Mouse (Mus musculus) cerebellum, postnatal 25 days (tissue): ENCODE data around the gene A730009L09Rik.

Experiments used
- DNase-seq, 2 experiments: peaks; one replicate each; pipeline ENCODE4 v3.0.0; 2021; ENCODE audit warnings: mixed read lengths in 2 of 2

The A730009L09Rik gene

DNA sequence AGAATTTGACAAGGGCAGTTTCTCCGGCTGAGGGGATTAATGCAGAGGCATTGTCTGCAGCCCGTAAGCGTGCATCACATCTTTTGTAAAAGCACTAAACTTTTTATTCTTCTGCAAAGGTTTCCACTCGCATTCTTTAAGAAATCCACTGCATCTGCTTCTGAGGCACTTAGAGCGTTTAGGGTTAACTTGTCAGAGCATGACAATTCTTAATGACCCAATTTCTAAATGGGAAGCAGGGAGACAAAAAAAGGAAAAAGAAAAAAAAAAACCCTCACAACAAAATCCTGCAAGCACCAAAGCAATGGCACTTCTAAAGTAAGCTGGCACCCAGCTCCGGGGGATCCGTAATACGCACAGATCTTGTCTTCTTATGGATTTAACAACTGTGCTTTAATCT is at the start of gene A730009L09Rik:
TSS of gene A730009L09Rik (plus strand) at position 301 of the 400 bp plus-strand sequence.
- DNase-seq = no peak

DNA sequence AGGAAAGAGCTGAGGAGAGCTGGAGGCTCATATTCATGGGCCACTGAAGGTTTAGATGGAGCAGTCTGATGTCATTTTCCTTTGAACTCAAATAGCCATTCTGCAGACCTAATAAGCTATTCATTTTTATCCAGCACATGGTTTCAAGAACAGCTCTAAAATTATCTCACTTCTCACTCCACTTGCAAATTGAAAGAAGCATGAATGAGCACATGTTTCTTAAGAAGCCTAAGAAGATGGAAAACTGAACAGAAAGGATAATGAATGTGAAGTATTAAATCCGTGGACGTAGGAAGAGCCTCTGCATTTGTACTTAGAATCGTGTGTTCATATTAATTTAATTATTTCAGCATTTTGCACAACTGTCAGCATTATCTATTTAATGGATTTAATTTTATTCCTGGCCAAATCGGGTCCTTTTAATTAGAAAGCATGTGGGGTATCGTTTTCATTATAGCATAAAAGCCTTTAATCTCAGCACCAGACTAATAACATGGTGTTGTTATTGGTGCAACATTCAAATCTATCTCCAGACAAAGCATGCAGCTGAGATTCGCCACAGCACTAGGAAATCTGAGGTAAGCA is 49.2 kb upstream of the A730009L09Rik start:
- DNase-seq = no peak

DNA sequence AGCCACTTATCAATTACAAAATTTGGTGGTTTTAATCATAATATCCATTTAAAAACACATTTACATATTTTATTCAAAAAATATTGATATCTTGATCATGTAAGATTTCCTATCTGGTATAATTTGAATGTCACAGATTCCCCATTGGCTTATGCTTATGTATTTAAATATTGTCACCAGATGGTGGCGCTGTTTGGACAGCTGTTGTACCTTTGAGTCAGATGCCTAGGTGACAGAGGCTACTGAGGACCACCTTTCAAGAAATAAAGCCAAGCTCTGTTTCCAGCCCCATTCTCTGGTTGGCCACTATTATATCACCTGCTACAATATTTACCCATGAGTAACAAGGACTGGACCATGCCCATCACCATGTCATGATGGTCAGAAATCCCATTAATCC is 46.0 kb upstream of the A730009L09Rik start:
- DNase-seq = no peak

DNA sequence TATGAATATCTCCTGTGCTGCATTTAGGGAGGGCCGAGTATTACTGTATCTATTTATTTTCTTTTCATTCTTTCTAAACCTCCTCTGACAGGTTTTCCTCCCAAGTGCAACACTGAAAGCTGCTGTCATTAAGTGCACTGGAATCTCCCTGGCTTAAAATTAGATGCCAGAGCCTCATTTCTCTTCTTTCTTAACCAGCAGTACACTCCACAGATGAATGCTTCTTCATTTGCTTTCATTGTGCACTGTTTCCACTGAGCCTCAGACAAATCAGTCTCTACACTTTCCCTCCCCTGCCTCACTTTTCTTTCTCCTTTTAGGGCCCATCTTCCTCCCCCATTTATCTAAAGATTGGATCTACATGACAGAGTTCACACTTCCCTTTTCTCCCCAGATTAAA is 44.9 kb upstream of the A730009L09Rik start:
- DNase-seq = no peak

DNA sequence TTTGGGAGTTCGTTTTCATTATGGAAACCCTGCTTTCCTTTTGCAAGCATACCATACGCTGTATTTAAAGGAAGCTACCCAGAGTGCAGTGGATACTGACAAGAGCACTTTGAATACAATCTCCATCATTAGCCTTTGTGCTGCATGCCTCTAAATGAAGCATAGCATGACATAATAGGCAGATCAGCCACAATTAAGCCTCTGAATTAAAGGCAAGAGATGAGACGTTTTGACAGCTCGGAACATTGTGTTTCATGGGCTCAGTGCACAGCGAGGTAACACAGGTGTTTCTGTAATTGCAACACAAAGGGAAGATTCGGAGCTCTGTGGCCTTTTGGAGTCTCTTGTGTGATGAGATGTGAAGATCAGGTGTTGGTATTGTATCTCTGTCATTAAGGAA is 41.5 kb upstream of the A730009L09Rik start:
- no peak for DNase-seq

DNA sequence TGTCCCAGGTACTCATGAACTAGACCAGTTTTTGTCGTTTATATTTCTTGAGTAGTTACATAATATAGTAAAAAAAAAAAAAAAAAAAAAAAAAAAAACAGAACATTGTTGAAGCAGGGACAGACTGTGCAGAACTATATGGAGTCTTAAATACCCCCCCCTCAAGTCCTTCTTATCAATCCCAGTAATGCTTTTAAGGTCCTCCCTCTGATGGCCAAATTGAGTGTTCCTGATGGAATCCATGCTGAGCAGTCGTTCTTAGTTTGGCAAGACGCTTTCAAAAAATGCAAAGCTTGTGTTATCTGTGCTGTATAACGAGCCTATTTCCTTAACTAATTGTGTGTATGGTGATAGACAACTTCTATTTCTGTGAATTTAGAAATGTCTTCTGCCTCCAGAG is 40.2 kb upstream of the A730009L09Rik start:
- no peak for DNase-seq

DNA sequence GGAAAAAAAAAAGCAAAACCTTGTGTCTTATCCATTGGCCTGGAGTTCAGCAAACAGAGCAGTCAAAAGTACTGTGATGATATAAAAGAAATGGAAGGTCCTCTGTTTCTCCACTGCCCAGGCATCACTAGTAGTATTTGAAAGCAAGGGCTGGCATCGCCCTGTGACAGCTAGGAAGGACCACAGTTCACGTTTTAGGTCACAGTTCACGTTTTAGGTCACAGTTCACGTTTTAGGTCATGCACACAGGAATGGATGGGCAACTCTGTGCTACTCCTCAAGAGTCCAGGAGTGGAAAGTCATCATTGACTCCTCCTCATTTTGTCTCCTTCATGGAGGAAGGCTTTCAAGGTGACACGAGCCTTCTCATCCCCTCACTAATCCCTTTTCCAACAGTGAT is 38.0 kb upstream of the A730009L09Rik start:
- DNase-seq = no peak

DNA sequence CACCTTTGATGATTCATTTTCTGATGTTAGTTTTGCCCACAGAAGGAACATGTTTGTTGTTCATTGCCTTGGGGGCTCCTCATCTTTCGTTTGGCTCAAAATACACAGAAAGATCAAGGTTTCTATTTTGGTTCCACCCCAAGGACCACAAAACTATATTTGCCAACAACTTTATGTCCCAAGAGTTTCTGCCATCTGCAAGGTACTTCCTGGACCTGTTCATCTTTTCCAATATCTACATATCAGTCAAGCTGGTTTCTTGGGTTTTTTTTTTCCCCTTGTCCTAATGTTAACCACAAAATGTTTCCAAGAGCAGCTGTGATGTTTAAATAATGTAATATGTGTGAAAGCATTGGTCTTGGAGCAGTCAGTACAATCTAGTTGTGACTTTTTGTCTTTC is 37.4 kb upstream of the A730009L09Rik start:
- DNase-seq = no peak

DNA sequence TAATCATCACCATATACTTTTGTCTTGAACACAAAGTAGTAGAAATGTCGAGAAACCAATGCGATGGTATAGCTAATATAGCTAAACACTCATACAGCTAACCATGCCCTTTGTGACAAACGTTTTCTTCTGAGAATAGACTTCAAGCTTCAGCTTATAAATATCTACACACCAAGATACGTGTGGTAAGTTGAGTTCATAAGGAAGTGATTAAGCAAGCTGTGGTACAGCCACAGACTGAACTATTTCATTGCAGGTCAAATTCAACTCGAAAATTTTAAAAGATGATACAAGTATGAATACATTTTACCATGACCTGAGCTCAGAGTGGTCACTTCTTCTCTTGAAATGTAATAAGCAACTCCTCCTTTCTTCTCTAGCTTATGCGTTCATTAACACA is 37.0 kb upstream of the A730009L09Rik start:
- DNase-seq = no peak

DNA sequence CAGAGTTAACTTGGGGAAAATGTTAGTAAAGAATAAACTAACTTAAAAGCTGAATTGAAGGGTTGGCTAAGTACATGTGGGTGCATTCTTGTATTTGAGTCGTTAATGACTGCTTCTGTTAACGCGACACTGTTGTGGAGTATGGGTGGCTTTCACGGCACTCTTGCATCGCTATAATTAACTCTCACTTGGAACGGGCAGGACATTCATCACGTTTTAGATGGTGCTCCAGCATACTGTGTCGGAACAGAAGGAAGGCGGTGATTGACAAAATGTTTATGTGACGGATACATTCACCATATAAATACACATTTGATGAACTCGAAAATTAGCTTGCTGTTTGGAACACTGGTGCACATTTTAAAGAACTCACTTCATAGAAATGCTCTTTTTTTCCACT is 29.0 kb upstream of the A730009L09Rik start:
- DNase-seq = no peak

DNA sequence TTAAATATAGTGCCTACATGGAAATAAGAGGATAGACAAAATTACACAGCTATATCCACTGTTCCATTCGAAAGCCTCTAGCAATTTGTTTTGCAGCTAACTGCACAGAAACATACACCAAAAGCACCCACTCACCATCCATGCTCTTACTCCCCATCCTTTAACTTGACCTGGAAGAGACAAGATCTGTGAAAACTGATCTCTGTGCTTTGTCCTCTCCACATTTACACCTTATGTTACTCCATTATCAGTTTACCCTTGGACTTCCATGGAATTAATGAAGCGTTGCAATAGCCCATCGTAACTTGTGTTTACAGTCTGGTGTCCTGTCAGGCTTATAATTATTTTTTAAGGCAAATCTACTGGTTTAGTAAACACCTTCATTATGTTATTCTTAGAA is 20.1 kb upstream of the A730009L09Rik start:
- DNase-seq = no peak

DNA sequence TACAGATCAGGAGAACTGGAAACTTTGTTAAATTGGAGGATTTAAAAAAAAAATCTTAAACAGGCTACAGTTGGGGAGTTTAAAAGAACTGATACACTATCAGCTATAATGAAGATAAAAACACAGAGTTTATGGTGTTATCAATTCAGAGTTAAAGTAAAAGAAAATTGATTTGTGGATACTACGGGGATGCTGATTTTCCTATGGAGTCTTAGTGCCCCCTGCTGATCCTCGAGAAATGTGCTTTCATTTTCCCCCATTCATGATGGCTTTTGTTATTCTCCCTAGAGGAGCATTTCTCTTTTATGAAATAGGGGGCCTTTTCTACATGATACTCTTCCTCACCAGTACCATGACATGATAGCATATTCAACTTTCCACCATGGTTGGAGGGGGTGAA is 19.5 kb upstream of the A730009L09Rik start:
- DNase-seq = peak in 1 of 2 experiments; percentile 8

DNA sequence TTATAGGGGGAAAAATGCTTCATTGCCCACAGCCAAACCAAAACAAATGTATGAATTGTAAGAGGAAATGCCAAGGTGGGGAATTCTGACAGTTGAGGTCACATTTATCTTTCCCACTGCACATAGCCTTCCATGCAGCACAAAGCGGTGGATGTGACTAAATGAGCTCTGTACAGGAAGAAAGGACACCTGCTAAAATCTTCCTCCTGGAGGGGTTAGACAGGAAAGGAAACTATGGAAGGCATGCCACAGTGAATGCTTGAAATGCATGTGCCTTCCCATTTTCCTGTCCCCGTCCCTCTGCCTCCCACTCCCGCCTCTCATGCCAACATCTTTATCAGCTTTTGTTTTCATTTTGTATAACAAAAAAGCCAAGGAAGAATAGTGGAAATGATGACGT is 7.2 kb upstream of the A730009L09Rik start:
- DNase-seq = no peak

DNA sequence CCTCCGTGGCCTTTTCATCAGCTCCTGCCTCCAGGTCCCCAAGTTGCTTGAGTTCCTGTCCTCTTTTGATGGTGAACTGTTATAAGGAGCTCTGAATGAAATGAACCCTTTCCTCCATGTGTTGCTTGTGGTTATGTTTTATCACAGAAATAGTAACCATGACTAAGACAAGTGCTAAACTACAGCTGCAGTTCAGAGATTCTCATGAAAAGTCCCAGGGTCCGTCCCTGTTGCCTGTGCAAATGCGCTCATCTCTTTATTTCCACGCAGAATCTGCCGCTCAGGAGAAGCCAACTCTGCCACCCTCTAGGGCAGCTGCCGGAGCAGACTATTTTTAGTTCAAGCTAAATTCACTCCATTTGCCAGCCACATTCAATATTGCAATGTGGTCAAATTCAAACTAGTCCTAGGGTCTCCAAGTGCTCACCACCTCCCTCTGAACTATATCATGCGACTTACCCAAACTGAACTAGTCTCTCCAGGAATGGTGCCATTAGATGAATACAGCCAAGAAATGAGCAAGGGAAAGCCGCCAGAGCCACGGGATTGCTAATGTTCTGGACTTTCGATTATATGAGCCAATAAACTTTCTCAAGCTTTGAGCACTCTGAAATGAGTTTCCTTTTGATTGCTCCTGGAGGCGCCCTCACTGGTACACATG is 7.2 kb downstream of the A730009L09Rik start:
- DNase-seq = no peak

DNA sequence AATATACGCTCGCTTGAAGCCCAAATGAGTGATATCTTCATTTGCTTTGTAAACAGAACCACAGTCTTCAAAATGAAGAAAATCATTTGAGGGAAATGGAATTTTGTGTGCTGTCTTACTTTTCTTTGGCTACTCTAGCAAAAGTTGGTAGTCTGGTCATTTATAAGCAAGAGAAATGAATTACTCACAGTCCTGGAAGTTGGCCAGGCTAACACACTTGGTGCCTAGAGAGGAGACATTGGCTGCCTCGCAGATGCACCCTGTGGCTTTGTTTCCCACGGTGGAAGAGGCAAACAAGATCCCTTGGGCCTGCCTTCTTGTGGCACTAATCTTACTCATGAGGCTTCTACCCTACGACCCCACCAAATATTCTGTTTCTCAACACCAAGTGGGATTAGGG is 8.1 kb downstream of the A730009L09Rik start:
- DNase-seq = peak in 1 of 2 experiments; percentile 12

DNA sequence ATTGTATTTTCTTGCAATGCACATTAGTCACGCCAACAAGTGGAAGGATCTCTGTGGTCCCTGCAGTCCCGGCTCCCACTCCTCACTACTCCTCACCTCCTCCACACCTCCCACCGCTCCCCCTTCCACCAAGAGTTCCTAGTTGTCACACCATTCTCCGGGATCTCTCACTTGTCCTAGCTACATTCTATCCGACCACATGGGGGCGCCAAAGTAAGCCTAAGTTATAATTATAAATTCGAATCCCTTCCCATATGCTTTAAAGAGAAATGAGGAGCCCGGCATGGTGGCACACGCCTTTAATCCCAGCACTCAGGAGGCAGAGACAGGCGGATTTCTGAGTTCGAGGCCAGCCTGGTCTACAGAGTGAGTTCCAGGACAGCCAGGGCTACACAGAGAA is 12.5 kb downstream of the A730009L09Rik start:
- DNase-seq = peak; percentile 16 to 59

DNA sequence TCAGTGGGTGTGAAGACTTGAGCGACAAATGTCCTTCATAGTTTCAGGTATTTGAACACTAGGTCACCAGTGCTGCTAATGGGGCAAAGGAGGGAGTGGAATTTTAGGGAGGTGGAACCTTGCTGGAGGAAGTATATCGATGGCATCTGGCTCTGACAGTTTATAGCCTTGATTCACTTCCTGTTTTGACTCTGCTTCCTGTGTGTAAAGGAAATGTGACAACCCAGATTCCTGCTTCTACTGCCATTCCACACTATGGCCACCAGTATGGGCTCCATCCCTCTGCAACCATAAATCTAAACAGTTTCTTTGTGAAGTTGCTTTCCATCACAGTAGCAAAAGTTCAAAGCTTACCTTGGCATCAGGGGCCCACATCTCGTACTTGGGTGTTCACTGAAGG is 17.9 kb downstream of the A730009L09Rik start:
- DNase-seq = no peak

DNA sequence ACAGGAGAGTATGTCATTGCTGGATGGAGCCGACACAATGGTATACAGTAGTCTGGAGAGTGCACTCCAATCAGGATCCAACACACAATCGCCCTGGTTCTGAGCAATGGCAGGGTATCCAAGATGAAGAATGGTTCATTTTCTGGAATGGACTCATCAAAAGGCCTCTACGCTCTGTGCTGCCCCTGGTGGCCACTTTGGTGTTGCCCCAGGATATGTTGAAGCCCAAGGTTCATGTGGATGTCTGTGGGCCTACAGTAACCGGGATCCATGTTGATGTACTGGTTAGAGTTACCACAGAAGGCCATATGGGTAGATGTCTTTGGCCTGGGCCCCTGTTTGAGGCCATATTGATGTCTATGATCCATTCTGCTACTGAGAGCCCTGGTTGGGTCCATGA is 31.1 kb downstream of the A730009L09Rik start:
- DNase-seq = no peak

DNA sequence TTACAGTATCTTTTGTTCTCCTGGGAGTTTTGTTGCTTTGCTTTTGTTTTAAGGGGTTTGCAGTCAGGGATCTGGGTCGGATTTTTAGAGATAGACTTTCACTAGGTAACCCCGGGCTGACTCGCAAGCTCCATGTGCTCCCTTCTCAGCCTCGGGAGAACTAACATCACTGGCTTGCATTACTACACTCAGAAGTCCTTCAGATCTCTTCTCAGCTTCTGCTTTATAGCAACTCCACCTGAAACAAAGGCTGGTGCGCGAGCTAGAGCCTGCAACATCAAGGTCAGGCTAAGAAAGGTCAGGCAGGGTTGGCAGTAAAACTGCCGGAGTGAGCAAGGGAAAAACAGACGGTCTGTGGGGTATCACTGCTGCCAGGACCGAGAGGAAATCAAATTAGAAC is 34.2 kb downstream of the A730009L09Rik start:
- DNase-seq = no peak

DNA sequence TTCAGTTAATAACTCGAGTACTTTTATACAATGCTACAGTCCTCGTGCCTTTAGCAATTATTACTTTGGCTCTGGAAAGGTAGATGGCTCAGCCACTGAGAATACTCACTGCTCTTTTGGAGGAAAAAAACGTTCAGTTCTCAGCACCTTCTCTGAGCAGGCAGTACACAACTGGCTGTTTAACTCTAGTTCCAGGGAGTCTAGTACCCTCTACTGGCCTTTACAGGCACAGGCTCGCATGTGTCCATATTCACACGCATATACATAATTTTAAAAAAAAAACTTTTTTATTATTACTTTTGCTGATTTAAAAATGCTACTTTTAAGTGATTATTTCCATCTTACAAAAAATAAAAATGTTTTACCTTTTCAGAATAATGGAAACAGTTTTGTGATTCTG is 35.5 kb downstream of the A730009L09Rik start:
- no peak for DNase-seq

DNA sequence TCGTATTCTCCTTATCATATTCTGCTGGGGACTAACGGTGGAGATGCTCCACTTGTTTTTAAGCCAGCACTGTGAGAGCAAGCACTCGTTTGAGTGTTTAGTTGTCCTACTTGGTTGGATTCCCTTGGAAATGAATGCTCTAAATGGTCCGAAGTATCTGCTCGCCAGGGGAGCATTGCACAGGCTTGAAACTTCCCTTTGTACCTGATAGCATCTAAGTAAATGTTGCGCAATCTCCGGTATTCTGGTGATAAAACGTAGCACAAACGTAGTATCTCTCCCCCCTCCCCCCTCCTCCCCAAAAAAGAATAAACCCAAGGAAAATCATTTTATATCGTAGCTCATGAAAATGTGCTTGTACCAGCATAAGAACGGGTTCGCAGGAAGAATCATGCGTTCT is 39.1 kb downstream of the A730009L09Rik start:
- DNase-seq = no peak

DNA sequence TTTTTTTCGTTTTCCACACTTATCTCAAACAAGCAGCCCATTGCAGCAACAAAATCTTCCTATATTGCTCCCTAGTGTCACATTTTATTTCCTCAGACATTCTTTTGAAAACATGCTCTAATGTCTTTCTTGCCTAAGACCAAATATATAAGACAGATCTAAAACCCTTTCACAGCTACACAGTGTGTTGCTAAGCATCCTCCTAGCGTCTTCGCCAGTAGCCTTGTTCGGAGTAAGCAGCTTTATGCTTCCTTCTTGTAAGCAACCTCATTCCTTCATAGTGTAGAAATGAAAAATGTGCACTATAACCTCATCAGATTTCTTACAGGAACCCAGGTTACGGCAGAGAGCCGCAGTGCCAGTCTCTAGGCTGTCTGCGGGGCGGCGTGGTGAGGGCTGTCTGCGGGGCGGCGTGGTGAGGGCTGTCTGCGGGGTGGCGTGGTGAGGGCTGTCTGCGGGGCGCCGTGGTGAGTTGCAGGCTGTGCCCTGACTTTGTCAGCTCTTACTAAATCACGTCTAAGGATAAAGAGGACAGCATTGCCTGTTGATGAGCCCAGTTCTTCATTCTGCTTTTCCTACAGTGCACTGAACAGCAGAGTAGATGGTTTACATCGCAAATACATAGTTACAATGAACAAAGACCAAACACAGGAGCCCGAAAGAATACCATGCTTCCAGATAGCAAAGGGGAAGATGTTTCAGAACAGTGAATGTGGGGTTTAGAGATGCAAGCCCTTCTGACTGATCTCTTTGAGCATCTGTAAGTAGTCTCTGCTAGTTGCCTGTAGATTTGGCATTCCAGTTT is 43.4 kb downstream of the A730009L09Rik start:
- DNase-seq = no peak

DNA sequence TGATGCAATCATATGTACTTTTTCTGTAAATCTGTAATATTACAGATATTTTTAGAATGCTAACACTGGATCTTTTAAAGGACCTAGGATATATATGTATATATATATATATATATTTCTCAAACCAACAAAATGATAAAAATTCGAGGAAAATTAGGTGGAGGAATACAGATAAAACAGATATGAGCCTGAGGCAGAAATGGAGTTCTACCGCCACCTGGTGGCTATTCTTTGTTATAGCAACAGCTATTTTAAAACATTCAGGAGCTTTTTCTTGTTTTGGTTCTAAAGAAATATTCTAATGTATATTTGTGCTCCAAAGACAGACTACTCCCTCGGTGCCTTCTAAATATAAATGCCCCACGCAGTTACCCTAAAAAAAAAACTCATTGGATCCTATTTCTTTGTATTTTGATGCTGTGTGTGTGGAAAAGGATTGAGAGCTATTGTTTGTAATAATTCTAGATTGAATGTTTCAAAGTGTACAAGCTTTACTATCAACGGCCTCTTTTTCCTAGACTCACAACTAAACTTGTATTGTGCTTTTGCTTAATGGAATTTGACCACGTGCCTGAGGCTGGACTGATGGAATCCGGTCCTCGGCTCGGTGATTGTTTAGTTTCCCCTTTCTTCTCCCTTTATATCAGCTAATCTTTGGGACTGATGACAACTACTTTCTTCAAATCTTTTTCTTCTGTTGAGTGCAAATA is 44.8 kb downstream of the A730009L09Rik start:
- DNase-seq = peak in 1 of 2 experiments; percentile 35

DNA sequence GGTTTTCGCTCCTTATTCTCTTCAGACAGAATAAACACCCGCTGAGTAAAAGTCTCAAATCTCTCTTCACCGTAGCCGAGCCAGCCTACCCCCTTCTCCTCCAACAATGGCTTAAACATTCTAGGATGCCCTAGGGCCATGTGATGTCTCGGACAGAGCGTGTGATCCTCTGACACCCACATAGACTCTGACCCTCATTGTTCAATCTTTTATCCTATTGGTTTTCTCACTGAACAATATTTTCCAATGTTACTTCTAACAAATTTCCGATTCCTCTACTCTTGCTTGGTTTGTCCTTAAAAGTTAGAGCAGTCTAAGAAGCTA is 45.3 kb downstream of the A730009L09Rik start:
- DNase-seq = no peak
